Mouse (Mus musculus) kidney, adult 9 months (tissue): ENCODE data around the gene Syne2.
A peak's percentile ranks its signal among the peaks of the same experiment; 100 is the strongest.

ENCODE experiments used
- DNase-seq: peaks from one replicate; pipeline ENCODE4 v3.0.0; 2022

Gene Syne2

DNA sequence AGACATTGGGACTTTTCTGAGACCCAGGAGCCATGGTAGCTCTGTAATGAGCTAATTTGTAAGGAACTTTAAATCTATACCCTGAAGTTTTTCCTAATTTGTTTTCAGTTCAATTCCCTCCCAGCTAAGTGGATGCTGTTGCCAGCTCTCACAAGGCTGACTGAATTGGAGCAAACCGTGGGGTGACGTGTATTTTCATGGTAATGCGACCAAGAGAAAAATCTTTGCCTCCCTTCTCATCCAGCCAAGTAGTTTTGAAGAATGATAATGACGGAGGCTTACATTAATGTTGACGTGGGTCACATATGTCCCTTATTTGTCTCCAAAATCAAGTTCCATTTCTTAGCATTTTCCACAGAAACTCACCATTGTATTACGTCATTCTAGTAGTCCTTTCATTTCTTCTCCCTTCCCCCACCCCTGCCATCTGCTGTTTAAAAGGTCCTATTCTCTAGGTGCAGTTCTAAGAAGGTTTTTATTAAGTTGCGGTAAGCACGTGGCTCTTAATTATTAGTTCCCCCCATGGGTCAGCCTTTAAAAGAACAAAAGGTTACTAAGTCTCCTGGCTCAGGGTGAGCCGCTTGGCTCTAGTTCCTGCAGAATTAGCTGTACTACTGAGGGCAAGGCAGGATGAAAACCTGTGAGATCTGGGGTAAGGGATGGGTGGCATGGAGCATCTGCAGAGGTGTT lies 55.8 kb downstream of the Syne2 start:
- DNase-seq: peak; percentile 72

DNA sequence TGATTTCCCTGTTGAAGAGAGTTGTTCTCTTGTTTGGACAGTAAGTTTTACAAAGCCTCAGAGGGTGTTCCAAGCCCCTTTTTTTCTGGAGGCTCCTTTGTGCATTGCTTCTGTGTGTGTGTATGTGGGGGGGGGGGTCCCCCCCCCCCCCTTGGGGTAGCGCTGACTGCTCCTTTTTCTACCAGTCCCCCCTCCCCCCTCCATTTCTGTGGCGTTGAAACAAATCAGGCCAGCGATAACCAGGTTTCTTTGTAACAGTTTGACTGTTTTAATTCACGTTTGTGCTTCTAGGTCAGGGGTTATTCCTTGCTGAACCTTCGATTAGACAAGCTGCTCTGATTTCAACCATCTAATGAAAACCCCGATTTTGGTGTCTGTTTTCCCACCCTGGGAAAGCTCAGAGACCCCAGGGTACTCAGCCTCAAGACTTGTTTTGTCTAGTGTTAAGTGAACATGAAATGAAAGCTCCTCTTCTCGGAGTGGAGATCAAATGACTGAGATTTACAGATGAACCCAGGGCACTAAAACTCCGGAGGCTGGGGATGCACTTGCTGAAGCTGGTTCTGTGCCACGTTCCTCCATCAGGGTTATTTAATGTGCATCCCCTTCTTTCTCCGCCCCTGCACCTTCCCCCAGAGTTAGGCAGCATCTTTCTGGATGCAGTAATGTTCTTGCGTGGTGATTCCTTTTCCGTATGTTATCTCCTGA lies 56.5 kb downstream of the Syne2 start:
- DNase-seq: no peak

DNA sequence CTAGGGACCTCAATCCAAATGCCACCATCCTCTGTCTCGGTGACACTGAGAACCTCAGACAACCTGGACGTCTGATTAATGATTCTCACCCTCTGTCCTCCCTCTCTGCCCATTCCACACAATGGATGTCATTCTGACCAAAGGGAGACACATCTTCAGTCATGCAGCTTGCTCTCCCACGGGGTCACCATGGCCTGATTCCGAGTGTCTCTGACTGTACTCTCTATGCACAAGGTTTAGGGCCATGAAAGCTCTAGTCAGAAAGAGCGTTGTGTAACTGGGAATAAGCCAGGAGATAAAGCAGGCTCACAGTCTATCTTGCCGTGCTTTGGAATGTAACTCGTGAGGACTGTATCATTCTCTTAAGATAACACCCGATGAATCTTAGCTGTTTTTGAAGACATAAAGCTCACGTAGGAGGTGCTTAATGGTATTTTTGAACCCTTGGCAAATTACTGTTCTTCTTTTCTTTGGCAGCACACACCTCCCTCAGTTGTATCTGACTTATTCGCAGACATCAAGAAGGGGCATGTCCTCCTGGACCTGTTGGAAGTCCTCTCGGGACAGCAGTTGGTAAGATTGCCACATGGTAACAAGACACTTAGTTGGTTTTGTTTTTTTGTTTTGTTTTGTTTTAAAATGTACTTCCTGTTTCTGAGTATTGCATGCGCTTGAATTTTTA lies 61.8 kb downstream of the Syne2 start:
- DNase-seq: no peak

DNA sequence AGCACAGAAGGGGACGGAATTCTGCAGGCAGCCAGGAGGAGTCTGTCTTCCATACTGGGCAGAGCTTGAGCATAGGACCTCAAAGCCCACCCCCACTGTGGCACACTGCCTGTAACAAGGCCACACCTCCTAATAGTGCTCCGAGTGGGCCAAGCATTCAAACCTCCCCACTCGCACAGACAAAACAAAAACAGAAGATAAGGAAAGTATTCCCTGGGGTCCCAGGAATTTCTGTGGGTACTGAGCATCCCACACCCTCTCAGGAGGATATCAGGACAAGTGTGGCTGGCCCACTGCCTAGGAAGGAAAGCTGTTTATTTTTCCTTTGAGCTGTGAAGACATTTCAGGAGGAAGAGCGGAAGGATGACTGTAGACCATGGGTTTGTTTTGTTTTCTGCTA lies 63.6 kb downstream of the Syne2 start:
- no peak for DNase-seq

DNA sequence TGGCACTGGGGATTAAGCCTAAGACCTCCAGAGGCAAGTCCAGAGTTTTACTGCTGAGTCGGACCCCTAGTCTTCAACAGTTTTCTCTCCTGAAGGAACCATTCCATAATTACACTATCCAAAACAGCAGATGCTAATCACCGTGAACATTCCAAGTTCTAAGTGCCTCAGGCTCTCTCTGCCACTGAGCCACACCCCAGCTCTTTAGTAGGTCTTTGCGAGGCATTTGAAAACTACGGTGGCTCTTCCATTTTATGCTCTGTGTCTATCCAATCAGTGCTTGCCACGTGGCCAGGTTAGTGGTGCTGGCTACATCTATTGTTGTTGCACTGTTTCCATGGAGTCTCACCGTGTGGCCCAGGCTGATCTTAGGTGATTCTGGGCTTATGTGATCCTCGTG lies 68.2 kb downstream of the Syne2 start:
- no peak for DNase-seq

DNA sequence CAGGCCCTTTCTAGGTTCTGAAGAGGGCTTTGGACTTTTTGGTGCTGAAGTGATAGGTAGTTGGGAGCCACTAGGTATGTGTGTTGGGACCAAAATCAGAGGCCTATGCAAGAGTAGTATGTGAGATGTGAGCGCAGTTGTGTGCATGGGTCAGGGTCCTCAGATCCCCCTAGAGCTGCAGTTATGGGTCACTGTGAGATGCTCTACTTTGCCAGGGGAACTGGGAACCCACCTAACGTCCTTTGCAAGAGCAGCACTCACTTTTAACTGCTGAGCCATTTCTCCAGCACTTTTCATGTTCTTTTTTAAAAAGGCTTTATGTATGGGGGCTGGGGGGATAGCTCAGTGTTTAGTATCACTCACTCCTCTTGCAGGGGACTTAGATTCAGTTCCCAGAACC lies 69.0 kb downstream of the Syne2 start:
- no peak for DNase-seq

DNA sequence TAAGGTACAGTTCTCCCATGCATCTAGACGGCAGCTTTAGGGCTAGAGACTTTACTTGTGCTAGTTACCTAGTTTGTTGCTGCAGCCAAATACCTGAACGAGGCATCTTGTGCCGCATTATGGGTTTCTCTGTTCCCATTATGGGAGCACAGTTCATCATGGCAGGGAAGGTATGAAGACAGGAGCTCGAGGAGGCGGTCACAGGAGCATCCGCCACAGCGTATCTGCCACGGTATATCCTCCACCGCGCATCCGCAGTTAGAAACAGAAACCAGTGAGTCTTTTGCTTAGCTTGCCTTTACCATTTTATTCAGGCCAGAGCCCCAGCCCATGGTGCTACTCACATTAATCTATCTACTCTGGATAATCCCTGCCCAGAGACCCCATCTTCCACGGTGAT lies 70.8 kb downstream of the Syne2 start:
- no peak for DNase-seq

DNA sequence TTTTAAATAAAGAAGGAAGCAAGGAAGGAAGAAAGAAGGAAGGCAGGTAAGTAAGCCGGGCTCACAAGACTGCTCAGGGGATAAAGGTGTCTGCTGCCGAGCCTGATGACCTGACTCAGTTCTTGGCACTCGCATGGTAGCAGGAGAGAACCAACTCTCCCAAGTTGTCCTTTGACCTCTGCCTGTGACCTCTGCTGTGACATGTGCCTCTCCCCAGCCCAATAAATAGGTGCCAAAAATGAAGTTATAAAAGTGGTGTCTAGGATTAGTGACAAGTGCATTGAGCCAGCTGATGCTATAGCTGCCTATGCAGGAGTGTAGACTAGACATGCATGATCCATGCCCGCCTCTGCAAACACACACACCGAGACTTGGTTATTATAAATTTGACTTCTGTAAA lies 73.3 kb downstream of the Syne2 start:
- DNase-seq: no peak

DNA sequence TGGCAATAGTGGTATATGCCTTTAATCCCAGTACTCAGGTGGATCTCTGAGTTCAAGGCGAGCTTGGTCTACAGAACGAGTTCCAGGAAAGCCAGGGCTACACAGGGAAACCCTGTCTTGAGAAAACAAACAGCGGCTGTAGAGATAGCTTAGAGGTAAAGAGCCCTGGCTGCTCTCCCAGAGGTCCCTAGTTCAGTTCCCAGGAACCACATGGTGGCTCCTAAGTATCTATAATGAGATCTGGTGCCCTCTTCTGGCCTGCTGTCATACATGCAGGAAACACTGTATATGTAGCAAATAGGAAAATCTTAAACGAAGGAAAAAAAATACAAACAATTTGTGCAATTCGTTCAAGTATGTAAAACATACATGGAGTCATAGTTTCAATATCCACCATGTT lies 75.5 kb downstream of the Syne2 start:
- peak; percentile 60 for DNase-seq

DNA sequence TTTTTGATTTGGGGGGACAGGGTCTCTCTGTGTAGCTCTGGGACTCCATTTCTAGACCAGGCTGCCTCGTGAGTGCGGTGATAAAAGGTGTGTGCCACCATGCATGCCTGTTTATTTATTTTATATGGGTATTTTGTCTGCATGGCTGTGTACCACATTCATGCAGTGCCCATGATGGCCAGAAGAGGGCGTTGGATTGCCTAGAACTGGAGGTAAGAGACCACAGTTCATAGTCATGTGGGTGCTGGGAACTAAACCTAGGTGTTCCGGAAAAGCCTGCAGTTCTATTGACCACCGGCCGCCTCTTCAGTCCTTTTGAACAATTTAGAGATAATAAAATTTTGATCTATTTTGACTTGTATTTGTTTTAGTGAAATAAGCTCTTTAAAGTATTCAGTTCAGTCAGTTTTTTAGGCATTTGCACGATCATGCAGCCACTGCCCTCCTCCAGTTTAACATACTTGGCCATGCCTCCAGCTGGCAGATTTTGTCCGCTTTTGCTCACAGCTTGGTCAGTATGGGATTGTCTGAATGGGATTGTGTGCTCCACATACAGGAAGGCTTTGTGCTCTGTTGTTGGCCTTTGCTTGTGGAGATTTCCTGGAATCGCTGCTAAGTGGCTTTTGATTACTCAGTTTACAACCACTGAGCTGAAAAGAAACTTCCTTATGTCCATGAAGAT lies 76.5 kb downstream of the Syne2 start:
- DNase-seq: peak; percentile 46

DNA sequence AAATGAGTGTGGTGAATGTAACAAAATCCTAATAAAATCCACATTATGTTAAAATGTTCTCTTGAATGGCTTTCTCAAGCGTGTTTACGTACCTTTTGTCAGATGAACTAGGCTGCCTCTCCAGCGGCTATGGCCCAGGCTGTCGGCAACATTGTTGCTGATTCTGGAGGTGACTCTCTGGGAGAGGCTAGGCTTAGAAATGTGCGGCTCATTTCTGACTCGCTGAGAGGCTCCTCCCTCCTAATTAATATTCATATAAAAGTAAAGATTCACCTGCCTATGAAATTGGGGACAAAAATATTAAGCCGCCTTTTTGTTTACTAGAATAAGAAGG lies 77.0 kb downstream of the Syne2 start:
- no peak for DNase-seq

DNA sequence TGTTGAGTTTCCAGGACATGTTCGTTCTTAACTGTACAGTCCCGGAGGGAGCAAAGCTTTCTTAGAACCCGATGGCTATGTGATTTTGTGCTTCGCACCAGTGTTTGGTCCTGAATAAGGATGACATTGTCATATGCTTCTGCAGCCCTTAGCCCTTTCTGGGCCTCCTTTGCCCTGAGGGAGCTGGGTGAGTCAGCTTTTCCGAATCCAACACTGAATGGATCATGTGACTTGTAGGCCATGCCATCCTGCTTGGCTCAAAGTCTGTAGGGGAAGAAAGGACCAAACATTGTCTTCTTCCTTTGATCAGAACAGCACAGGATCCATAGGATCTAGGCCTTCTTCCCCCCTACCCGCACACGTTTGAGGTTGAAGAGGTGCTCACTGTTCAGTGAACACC lies 79.9 kb downstream of the Syne2 start:
- peak; percentile 43 for DNase-seq

DNA sequence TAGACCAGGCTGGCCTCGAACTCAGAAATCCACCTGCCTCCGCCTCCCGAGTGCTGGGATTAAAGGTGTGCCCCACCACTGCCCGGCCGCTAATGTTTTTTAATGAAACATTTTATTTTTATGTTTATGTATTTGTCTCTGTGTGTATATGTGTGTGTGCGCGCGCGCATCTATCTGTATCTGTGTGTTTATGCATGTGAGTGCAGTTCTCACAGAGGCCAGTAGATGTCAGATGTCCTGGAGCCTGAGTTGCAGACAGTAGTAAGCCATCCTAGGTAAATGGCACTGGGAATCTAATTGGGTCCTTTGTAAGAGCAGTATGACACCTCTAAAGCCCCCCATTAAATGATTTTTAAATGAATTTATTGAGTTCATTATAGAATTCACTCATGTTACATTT lies 83.8 kb downstream of the Syne2 start:
- no peak for DNase-seq

DNA sequence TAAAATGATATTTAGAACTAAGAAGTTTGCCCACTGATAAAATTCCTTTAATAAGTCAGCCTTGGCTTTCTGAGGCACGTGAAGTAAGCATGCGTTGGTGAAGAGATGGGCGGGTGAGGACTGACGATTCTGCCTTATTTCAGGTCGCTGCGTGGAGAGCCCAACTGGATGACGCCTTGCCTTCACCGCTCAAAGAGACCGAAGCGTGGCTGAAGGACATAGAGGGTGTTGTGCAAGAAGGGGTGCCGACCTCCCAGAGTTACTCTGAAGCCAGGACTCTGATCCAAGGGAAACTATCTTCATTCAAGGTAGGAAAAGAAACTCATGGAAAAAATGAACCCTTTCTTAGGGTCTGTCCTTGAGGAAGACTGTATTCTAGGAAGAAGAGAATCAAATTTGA lies 86.1 kb downstream of the Syne2 start:
- DNase-seq: no peak

DNA sequence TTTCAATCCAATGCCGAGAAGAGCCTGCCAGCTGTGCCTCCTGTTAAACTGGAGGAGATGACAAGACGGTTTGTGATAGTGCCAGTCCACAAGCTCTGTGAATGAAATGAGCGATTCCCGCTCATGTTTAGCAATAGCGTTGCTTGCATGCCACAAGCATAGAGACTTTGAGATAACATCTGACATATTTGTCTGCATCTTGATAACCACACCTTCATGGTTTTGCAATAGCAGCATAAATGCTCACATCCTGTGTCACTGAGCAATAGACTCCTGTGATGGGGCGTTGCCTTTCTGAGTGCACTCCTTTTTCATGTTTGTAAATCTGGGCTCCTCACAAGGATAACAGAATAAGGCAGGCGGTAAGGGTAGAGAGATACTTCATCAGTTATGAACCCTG lies 87.4 kb downstream of the Syne2 start:
- DNase-seq: no peak

DNA sequence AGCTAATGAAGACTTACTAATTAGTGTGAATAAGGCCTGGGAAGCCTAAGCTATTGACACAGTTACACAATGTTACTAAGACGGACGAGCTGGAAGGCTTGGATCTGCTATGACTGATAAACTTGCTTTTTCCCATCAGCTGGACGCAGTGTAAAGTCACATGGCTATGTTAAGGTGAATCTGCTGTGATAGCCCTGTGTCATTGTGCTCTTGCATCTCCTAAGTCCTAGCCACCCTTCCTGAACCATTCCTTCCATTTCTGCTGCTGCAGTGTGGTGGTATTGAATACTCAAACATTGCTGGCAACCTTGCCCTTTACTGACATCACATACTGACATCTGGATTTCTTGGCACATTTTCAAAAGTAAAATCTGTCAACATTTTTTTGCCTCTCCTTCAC lies 90.5 kb downstream of the Syne2 start:
- no peak for DNase-seq

DNA sequence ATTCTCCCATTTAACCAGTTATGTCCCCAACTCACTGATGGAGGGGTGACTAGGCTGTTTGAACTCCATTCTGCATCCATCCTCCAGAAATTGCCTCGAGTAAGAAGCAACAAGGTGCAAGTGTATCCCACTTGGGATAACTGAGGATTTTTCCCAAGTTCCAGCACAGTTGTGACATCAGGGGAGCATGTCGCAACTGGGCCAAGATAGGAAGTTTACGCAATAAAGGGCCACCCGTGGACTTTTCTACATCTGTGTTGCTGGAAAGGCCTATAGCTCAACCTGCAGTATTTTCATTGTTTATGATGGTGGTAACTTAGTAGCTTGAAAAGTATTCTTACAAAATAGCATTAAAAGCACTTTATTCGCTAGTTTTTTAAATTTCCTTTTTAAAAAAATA lies 97.8 kb downstream of the Syne2 start:
- no peak for DNase-seq

DNA sequence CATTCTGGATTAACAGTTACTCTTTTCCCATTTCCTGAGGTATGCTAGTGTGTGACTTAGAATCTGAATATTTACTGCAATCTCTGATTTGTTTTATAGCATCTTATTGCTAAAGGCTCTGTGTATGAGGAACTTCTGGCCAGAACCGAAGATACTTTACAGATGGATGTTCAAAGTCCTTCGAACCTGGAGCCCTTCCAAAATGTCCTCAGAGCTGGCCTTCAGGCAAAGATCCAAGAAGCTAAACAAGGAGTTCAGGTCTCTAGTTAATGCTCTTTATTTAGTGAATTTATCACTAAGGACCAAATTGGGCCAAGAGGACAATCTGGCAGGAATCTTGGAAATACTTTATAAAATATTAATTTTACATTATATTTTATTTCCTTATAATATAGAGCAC lies 100.5 kb downstream of the Syne2 start:
- peak; percentile 90 for DNase-seq

DNA sequence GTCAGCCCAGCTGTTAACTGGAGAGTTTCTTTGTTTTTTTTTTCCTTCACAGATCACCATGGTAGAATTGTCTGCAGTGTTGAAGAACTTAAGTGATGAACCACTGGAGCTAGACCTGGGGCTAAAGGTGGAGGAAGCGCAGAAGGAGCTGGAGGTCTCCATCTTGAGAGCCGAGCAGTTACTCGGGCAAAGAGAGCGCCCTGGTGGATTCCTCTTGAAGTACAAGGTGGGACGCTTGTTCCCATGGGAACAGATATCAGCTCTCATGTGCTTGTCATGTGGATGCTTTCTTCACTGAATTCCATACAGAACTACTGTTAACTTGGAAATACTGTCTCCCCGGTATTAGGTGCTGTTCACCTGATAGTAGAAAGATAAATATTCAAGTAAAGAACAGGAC lies 101.0 kb downstream of the Syne2 start:
- DNase-seq: no peak

DNA sequence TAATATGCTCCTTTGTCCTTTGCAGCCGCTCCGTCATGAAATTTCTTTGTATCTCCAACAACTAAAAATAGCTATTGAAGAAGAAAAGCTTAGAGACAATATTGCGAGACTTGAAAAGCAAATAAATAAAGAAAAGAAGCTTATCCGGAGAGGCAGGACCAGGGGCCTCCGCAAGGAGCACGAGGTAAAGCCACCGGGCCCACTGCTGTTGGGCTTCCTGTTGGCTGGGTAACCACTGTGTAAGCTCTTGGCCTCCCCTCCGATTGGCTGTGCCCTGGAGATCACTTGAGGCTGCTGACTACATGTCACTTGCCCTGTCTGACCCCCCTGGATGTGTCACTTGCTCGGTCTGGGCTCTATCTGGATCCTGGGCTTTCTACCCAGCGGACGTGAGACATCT lies 105.0 kb downstream of the Syne2 start:
- peak; percentile 13 for DNase-seq

DNA sequence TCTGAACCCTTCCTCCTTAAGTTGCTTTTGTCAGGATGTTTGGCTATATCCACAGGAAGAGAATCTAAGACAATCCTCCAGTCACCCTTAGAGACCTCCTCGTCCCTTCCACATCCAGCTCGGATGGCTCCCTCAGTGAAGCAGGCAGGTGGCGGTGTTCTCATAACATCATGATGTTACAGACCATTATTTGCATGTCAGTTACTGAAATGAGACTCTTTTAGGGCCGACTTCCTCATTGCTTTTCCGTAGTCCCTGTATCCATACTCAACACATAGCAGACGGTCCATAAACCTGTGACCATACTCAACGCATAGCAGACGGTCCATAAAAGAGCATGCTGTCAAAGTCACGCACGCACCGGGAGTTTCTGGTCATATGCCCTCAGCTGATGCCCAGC lies 106.9 kb downstream of the Syne2 start:
- DNase-seq: no peak

DNA sequence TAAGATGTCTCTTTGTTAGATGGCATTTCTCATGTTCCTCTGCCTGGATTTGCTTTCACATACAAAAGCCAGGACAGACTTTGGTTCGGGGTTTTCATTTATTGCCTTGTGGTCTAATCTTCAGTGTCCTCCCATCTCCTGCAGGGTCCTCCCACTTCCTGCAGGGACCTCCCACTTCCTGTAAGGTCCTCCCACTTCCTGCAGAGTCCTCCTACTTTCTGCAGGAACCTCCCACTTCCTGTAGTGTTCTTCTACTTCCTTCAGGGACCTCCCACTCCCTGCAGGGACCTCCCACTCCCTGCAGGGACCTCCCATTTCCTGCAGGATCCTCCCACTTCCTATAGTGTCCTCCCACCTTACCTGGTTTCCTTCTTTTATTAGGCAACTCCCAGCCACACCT lies 109.7 kb downstream of the Syne2 start:
- DNase-seq: no peak

DNA sequence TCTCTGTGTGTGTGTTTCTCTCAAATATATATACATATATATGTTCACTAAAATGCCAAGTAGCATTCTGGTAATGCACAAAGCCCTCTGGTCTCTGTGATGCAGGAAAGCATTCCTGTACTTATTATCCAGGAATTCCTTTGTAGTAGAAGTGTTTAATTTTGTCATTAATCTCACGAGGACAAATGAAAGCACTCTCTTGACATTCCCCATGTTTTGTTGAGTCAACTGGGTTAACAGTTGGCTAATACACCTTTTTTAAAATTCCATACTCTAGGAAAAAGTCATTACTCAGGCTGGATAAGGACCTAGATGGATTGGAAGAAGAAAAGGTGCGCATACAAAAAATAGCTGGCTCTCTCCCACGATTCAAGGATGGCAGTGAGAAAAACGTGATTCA lies 115.6 kb downstream of the Syne2 start:
- no peak for DNase-seq

DNA sequence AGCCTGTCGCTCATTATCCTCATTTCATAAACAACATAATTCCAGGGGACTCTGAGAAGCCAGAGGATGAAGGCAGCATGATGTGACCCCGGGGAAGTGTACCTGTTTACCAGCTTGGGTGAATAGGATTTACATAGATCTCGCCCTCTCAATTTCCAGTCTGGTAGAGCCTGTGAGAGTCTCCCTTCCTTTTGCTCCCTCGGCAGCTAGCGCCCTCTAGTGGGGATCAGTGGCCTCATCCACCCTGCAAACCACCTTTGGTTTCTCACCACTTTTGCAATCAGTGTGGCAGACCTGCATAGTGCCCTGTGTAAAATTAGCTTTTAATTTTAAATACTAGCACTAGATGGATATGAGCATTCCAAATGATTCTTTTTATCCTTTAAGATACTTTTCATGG lies 133.4 kb downstream of the Syne2 start:
- peak; percentile 29 for DNase-seq
